14 mouse cellular contexts compared by ENCODE assay signal in the genomic region with DNA sequence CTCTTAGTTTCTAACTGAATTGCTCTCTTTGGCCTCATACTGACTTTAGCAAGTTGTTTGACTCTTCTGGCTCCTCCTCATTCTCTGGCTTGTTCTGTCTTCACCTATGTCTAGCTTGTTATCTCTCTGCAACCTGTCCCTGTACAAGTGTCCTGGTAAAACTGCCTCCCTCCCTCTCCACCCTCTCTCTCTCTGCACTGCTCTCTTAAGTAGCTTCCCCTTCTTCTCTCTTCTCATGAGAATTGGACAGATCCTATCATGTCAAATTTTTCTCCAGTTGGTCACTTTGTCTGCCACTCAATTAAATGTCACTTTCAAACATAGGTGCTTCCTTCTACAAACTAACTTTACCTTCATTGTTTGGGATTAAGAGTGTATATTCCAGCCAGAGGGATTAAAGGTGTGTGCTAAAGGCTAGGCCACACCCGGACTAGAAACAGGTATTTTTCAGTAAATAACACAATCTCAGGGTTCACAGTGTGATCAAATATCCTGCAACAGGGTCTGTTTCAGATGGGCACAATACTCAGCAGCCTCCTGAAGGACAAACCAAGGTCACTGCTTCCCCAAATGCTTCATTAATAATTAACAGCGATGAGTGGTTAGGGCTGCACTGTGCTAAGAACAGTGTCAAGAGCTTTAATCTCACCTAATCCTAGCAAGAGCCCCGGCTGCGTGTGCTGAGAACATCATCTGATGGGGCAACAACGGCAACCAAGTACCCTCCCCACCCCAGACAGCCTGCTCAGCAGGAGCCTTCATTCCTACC. TPM values are rescaled to one million over a fixed set of nuclear protein-coding genes. Genes with fewer than 3 reads are reported as not detected.
DNase-seq lines count a peak whose midpoint lies in the region; ATAC-seq and TF ChIP-seq lines count a peak whose summit lies in the region.
"Had no signal": no experiment of that assay in that cellular context is flagged by ENCODE, and none has a peak within 500 bp of the region (broad histone marks: within the 10 kb centered on the region; RNA-seq: fewer than 3 reads in every experiment).

No protein-coding gene starts in this region.

- no peaks in the 10 kb centered on the region for H3K9me3 ChIP-seq in intestine, embryonic 16.5 days (ENCODE audit: control insufficient read depth, low read length)
- H3K9me3 ChIP-seq in intestine, postnatal 0 days (ENCODE audit: control insufficient read depth), result no peaks in the 10 kb centered on the region
- H3K9me3 ChIP-seq in forebrain, embryonic 14.5 days (replicated peaks; ENCODE audit: control insufficient read depth, low read length), result no peaks in the 10 kb centered on the region
- no peaks in the 10 kb centered on the region for H3K9me3 ChIP-seq in midbrain, embryonic 12.5 days
- H3K9me3 ChIP-seq: neural tube, embryonic 15.5 days had no signal

- peaks cover 17% of the 10 kb centered on the region for H3K4me1 ChIP-seq in intestine, embryonic 16.5 days (ENCODE audit: control insufficient read depth, insufficient read depth, low read length)
- H3K4me1 ChIP-seq in intestine, postnatal 0 days (replicated peaks; ENCODE audit: control insufficient read depth, insufficient read depth, low read length), result peaks cover 25% of the 10 kb centered on the region; the same call in 1 of the 2 replicates
- H3K4me1 ChIP-seq in bone marrow, adult 2 months (ENCODE audit: control insufficient read depth, insufficient read depth, low read length), result peaks cover 2% of the 10 kb centered on the region; the same call in 1 of the 2 replicates
- peaks cover 32% of the 10 kb centered on the region; the same call in 1 of the 2 replicates for H3K4me1 ChIP-seq in forebrain, embryonic 14.5 days (ENCODE audit: control insufficient read depth, insufficient read depth, low read length)
- peaks cover 27% of the 10 kb centered on the region for H3K4me1 ChIP-seq in midbrain, embryonic 12.5 days

- no peaks in the 10 kb centered on the region for H3K27me3 ChIP-seq in intestine, embryonic 16.5 days (replicated peaks; ENCODE audit: control insufficient read depth, insufficient read depth, low read length)
- H3K27me3 ChIP-seq in intestine, postnatal 0 days (replicated peaks; ENCODE audit: control insufficient read depth, insufficient read depth, low read length), result no peaks in the 10 kb centered on the region
- H3K27me3 ChIP-seq in forebrain, embryonic 14.5 days (replicated peaks; ENCODE audit: control insufficient read depth, insufficient read depth, low read length), result no peaks in the 10 kb centered on the region
- H3K27me3 ChIP-seq in midbrain, embryonic 12.5 days, result peaks cover 19% of the 10 kb centered on the region

- H3K9ac ChIP-seq in intestine, embryonic 16.5 days (ENCODE audit: low read depth, low read length), result no peak overlapping the region
- H3K9ac ChIP-seq in intestine, postnatal 0 days (ENCODE audit: low read depth, low read length), result no peak overlapping the region
- no peak overlapping the region for H3K9ac ChIP-seq in forebrain, embryonic 14.5 days (ENCODE audit: low read length)
- H3K9ac ChIP-seq in midbrain, embryonic 12.5 days (replicated peaks), result no peak overlapping the region
- H3K9ac ChIP-seq: neural tube, embryonic 15.5 days had no signal

- H3K4me2 ChIP-seq in intestine, embryonic 16.5 days (ENCODE audit: low read depth, low read length), result no peak overlapping the region
- no peak overlapping the region for H3K4me2 ChIP-seq in intestine, postnatal 0 days (replicated peaks; ENCODE audit: low read depth)
- peak overlapping the region; percentile 35; the same call in 1 of the 2 replicates for H3K4me2 ChIP-seq in forebrain, embryonic 14.5 days (ENCODE audit: low read length)
- H3K4me2 ChIP-seq in midbrain, embryonic 12.5 days (replicated peaks), result peak overlapping the region; percentile 6; the same call in 1 of the 2 replicates

- no peak for TF ChIP-seq CTCF in intestine, postnatal 0 days (IDR thresholded peaks at IDR 0.05; ENCODE audit: low read depth)
- TF ChIP-seq CTCF in bone marrow, adult 2 months (IDR thresholded peaks at IDR 0.05; ENCODE audit: control insufficient read depth, insufficient read depth, low read length), result no peak

- no peak overlapping the region for H3K4me3 ChIP-seq in intestine, embryonic 16.5 days (ENCODE audit: low read length)
- no peak overlapping the region for H3K4me3 ChIP-seq in intestine, postnatal 0 days (ENCODE audit: low read depth, low read length)
- no peak overlapping the region for H3K4me3 ChIP-seq in bone marrow, adult 2 months (replicated peaks; ENCODE audit: control insufficient read depth, low read depth, low read length)
- H3K4me3 ChIP-seq in forebrain, embryonic 14.5 days (ENCODE audit: low read depth, low read length), result no peak overlapping the region
- no peak overlapping the region for H3K4me3 ChIP-seq in midbrain, embryonic 12.5 days
- H3K4me3 ChIP-seq: neural tube, embryonic 15.5 days had no signal

- ATAC-seq in intestine, embryonic 16.5 days, result no peak
- no peak for ATAC-seq in intestine, postnatal 0 days
- no peak for ATAC-seq in forebrain, embryonic 14.5 days
- ATAC-seq in midbrain, embryonic 12.5 days (ENCODE audit: low FRiP score, low read depth), result no peak
- ATAC-seq: Patski had no signal

- H3K27ac ChIP-seq in intestine, embryonic 16.5 days (ENCODE audit: low read length), result peak overlapping the region; percentile 49; the same call in 1 of the 2 replicates
- no peak overlapping the region for H3K27ac ChIP-seq in intestine, postnatal 0 days (ENCODE audit: low read depth, low read length)
- peak overlapping the region; percentile 48; the same call in 1 of the 2 replicates for H3K27ac ChIP-seq in bone marrow, adult 2 months (ENCODE audit: control insufficient read depth, insufficient read depth, low read depth, low read length, poor library complexity)
- 0 out of 2 replicates have a peak overlapping the region, but pooled peaks have one; percentile 44 for H3K27ac ChIP-seq in forebrain, embryonic 14.5 days (ENCODE audit: low read depth, low read length)
- H3K27ac ChIP-seq in midbrain, embryonic 12.5 days (replicated peaks), result no peak overlapping the region
- H3K27ac ChIP-seq: macrophage had no signal

- 66% methylated on average over 5 of the region's 5 CpGs for WGBS in intestine, embryonic 16.5 days
- WGBS in intestine, postnatal 0 days, result 66% methylated on average over 5 of the region's 5 CpGs
- WGBS in bone marrow, adult 2 months, result 76% methylated on average over 5 of the region's 5 CpGs
- WGBS in forebrain, embryonic 14.5 days, result 79% methylated on average over 5 of the region's 5 CpGs
- WGBS in midbrain, embryonic 12.5 days, result 63% methylated on average over 5 of the region's 5 CpGs

- TF ChIP-seq POLR2A in bone marrow, adult 2 months (IDR thresholded peaks at IDR 0.05; ENCODE audit: borderline replicate concordance, control insufficient read depth, low read depth, low read length), result no peak

- DNase-seq in forebrain, embryonic 14.5 days (ENCODE audit: low spot score), result no peak
- DNase-seq in spleen, postnatal 10 days (ENCODE audit: low spot score in 2 of 2), result no peak
- no peak for DNase-seq in cerebellum, adult 9-11 months
- DNase-seq: adrenal gland, postnatal 14 days; spleen, adult 18-20 months had no signal

- no peaks in the 10 kb centered on the region for H3K36me3 ChIP-seq in intestine, embryonic 16.5 days (ENCODE audit: control insufficient read depth, insufficient read depth, low read length)
- H3K36me3 ChIP-seq in intestine, postnatal 0 days (ENCODE audit: control insufficient read depth, insufficient read depth), result 0 out of 2 replicates have a peak, but pooled peaks cover 3% of the 10 kb centered on the region
- H3K36me3 ChIP-seq in forebrain, embryonic 14.5 days (ENCODE audit: control insufficient read depth, insufficient read depth, low read length), result peaks cover 5% of the 10 kb centered on the region; the same call in 1 of the 2 replicates
- H3K36me3 ChIP-seq in midbrain, embryonic 12.5 days, result no peaks in the 10 kb centered on the region
- H3K36me3 ChIP-seq: neural tube, embryonic 15.5 days had no signal

RNA-seq across cellular contexts. Expression of a gene that starts 4.0 kb away (rescaled TPM):
- polyA plus RNA-seq in intestine, embryonic 16.5 days (2015; fragmentation: Nextera tagmentation; extraction: Ambion mirVana), result 35.3 and 37.7 TPM in 2 replicates
- polyA plus RNA-seq in intestine, postnatal 0 days (2015; fragmentation: Nextera tagmentation; extraction: Ambion mirVana), result 36.5 and 44.3 TPM in 2 replicates
- polyA plus RNA-seq in bone marrow, adult 2 months (2011; ENCODE audit: insufficient read depth, insufficient read length, low replicate concordance, missing spikeins), result 31.2 and 32.1 TPM in 2 replicates
- 18.4 and 18.8 TPM in 2 replicates for polyA plus RNA-seq in forebrain, embryonic 14.5 days (2014; fragmentation: Nextera tagmentation; extraction: Ambion mirVana)
- polyA plus RNA-seq in midbrain, embryonic 12.5 days (2016; fragmentation: Nextera tagmentation; extraction: Ambion mirVana), result 25.1 and 26.8 TPM in 2 replicates

RNA-seq across cellular contexts. Expression of a gene that starts 24.8 kb away (rescaled TPM):
- polyA plus RNA-seq in intestine, embryonic 16.5 days (2015; fragmentation: Nextera tagmentation; extraction: Ambion mirVana), result not detected in 2 replicates
- polyA plus RNA-seq in intestine, postnatal 0 days (2015; fragmentation: Nextera tagmentation; extraction: Ambion mirVana), result not detected in 2 replicates
- polyA plus RNA-seq in bone marrow, adult 2 months (2011; ENCODE audit: insufficient read depth, insufficient read length, low replicate concordance, missing spikeins), result 0.80 and 1.2 TPM in 2 replicates
- 0.04 TPM in 1 of 2 replicates, not detected in the other for polyA plus RNA-seq in forebrain, embryonic 14.5 days (2014; fragmentation: Nextera tagmentation; extraction: Ambion mirVana)
- 0.09 and 0.13 TPM in 2 replicates for polyA plus RNA-seq in midbrain, embryonic 12.5 days (2016; fragmentation: Nextera tagmentation; extraction: Ambion mirVana)
- polyA plus RNA-seq: intestine, embryonic 14.5 days; macrophage; Patski; urinary bladder, adult 2 months had no signal

RNA-seq across cellular contexts. Expression of a gene that starts 56.0 kb away (rescaled TPM):
- 38.8 and 42.9 TPM in 2 replicates for polyA plus RNA-seq in intestine, embryonic 16.5 days (2015; fragmentation: Nextera tagmentation; extraction: Ambion mirVana)
- polyA plus RNA-seq in intestine, postnatal 0 days (2015; fragmentation: Nextera tagmentation; extraction: Ambion mirVana), result 24.4 TPM in 2 replicates
- polyA plus RNA-seq in bone marrow, adult 2 months (2011; ENCODE audit: insufficient read depth, insufficient read length, low replicate concordance, missing spikeins), result 10.7 and 18.0 TPM in 2 replicates
- 42.8 and 45.9 TPM in 2 replicates for polyA plus RNA-seq in forebrain, embryonic 14.5 days (2014; fragmentation: Nextera tagmentation; extraction: Ambion mirVana)
- polyA plus RNA-seq in midbrain, embryonic 12.5 days (2016; fragmentation: Nextera tagmentation; extraction: Ambion mirVana), result 37.1 and 38.4 TPM in 2 replicates

Comparison
In these comparisons a context has a peak if more than half of its experiments do, and no peak if none do; other contexts are left out.
1. H3K27ac ChIP-seq: peak in intestine, embryonic 16.5 days (single experiment), bone marrow, adult 2 months (single experiment) and forebrain, embryonic 14.5 days (single experiment); none in intestine, postnatal 0 days (single experiment) and midbrain, embryonic 12.5 days (single experiment).
2. H3K4me2 ChIP-seq: peak in forebrain, embryonic 14.5 days (single experiment) and midbrain, embryonic 12.5 days (single experiment); none in intestine, embryonic 16.5 days (single experiment) and intestine, postnatal 0 days (single experiment).